Mouse (Mus musculus): ENCODE results near the gene Steap3. TPM values are rescaled to one million over a fixed set of nuclear protein-coding genes. Genes with fewer than 3 reads are reported as not detected.

Steap3 gene
- polyA plus RNA-seq, 1 experiment from 2014 or later = 2.8 TPM

DNA sequence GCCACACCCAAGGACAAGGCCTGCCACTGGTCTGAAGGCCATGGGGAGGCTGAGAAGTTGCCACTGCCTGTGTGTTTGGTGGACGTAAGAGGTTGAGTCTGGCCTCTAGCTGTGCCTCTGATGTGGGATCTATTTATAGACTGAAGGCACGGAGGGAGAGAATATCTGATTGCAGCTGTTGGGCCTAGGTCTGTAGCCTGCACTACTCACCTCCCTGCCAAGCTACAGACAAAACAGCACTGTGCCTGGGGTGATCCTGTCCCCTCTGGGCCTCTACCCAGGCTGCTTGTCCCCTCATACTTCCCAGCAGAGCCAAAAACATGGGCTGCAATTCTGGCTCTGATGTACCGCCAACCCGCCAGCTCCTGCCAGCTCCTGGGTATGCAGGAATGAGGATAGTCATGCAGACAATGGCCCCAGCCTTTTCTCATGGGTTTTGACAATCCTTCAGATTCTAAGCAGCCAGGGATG, 26.8 kb downstream of the Steap3 start:
- Histone ChIP-seq H3K4me2 (ENCODE audit: low read length) (no peak overlapping the region), H3K9me3 (ENCODE audit: control insufficient read depth, low read length) (no peaks in the 10 kb centered on the region), H3K4me1 (replicated peaks; ENCODE audit: control insufficient read depth, insufficient read depth, low read length) (0 out of 2 replicates have a peak, but pooled peaks cover 2% of the 10 kb centered on the region), H3K27ac (ENCODE audit: low read length) (no peak overlapping the region; the same call in 1 of the 2 replicates), H3K27me3 (replicated peaks; ENCODE audit: control insufficient read depth, insufficient read depth, low read length) (no peaks in the 10 kb centered on the region), H3K9ac (replicated peaks; ENCODE audit: low read depth, low read length) (no peak overlapping the region), H3K4me3 (replicated peaks; ENCODE audit: low read length) (no peak overlapping the region), H3K36me3 (ENCODE audit: control insufficient read depth, insufficient read depth) (no peaks in the 10 kb centered on the region)
- peak; percentile 76 for ATAC-seq
- 48% methylated on average over 4 of the region's 4 CpGs for WGBS

DNA sequence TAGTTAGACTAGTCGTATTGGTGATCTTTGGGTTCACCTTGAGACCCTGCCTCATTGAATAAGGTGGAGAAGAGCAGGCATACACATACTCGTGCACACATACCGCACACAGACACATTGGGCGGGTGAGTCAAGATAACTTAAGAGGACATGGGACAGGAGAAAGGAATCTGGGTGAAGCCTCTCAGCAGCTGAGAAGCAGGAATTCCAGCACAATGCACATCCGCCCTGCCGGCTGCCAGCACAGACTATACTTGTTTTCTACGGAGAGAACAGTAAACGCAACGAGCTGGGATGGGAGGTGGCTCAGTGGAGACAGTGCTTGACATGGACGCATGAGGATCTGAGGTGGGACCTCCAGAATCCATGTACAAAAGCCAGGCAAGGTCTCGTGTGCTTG, 27.9 kb downstream of the Steap3 start:
- no peak overlapping the region for H3K27ac ChIP-seq (ENCODE audit: low read length)
- H3K27me3 ChIP-seq (replicated peaks; ENCODE audit: control insufficient read depth, insufficient read depth, low read length) = no peaks in the 10 kb centered on the region
- H3K4me3 ChIP-seq (replicated peaks; ENCODE audit: low read length) = no peak overlapping the region
- no peak overlapping the region for H3K4me2 ChIP-seq (ENCODE audit: low read length)
- H3K9me3 ChIP-seq (ENCODE audit: control insufficient read depth, low read length) = no peaks in the 10 kb centered on the region
- H3K36me3 ChIP-seq (ENCODE audit: control insufficient read depth, insufficient read depth) = no peaks in the 10 kb centered on the region
- ATAC-seq = no peak
- 0 out of 2 replicates have a peak, but pooled peaks cover 2% of the 10 kb centered on the region for H3K4me1 ChIP-seq (replicated peaks; ENCODE audit: control insufficient read depth, insufficient read depth, low read length)
- no peak overlapping the region for H3K9ac ChIP-seq (replicated peaks; ENCODE audit: low read depth, low read length)
- WGBS = 89% methylated on average over 11 of the region's 11 CpGs

DNA sequence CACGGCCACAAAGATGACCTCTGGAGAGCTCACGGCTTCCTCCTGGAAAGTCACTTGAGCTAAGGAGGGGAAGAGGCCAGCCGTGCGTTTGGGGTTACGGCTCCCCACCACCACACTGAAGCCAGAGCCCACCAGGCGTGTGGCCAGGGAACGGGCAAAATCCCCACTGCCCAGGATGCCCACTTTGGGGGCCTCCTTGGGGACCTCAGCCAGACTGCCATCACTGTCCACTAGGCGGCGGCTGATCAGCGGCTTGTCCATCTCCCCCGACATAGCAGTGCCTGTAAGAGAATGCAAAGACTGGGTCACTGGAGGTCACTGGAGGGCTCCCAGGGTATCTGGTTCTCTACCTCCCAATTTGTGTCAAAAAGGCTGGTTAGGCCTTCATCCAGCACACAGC, 28.5 kb downstream of the Steap3 start:
- no peak overlapping the region for H3K4me2 ChIP-seq (ENCODE audit: low read length)
- no peak overlapping the region for H3K4me3 ChIP-seq (replicated peaks; ENCODE audit: low read length)
- H3K27me3 ChIP-seq (replicated peaks; ENCODE audit: control insufficient read depth, insufficient read depth, low read length) = no peaks in the 10 kb centered on the region
- 0 out of 2 replicates have a peak, but pooled peaks cover 2% of the 10 kb centered on the region for H3K4me1 ChIP-seq (replicated peaks; ENCODE audit: control insufficient read depth, insufficient read depth, low read length)
- H3K36me3 ChIP-seq (ENCODE audit: control insufficient read depth, insufficient read depth) = no peaks in the 10 kb centered on the region
- no peak overlapping the region for H3K9ac ChIP-seq (replicated peaks; ENCODE audit: low read depth, low read length)
- H3K9me3 ChIP-seq (ENCODE audit: control insufficient read depth, low read length) = no peaks in the 10 kb centered on the region
- no peak for ATAC-seq
- no peak overlapping the region for H3K27ac ChIP-seq (ENCODE audit: low read length)
- 71% methylated on average over 11 of the region's 11 CpGs for WGBS

DNA sequence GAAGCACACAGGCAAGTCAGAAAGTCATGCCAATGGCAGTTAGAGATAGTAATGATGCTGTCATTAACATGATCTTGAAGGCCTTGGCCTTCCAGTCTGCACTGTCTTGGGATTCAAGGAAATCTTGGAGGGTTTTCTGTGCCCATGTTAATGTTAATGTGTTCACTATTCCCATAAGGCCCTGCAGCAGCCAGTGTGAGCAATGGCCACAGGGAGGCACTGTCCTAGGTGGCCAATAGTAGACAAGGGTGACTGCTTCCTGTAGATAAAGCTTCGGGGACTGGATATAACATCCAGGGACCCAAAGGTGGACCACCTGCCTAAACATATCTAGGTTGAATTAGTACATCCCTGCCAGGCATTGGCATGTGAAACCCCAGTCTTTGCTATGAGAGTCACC, 35.4 kb downstream of the Steap3 start:
- Histone ChIP-seq H3K27me3 (replicated peaks; ENCODE audit: control insufficient read depth, insufficient read depth, low read length) (no peaks in the 10 kb centered on the region), H3K4me1 (replicated peaks; ENCODE audit: control insufficient read depth, insufficient read depth, low read length) (no peaks in the 10 kb centered on the region), H3K36me3 (ENCODE audit: control insufficient read depth, insufficient read depth) (no peaks in the 10 kb centered on the region), H3K9ac (replicated peaks; ENCODE audit: low read depth, low read length) (no peak overlapping the region), H3K27ac (ENCODE audit: low read length) (no peak overlapping the region), H3K4me2 (ENCODE audit: low read length) (no peak overlapping the region), H3K4me3 (replicated peaks; ENCODE audit: low read length) (no peak overlapping the region), H3K9me3 (ENCODE audit: control insufficient read depth, low read length) (no peaks in the 10 kb centered on the region)
- no peak for ATAC-seq
- 88% methylated on average over 1 of the region's 1 CpGs for WGBS

DNA sequence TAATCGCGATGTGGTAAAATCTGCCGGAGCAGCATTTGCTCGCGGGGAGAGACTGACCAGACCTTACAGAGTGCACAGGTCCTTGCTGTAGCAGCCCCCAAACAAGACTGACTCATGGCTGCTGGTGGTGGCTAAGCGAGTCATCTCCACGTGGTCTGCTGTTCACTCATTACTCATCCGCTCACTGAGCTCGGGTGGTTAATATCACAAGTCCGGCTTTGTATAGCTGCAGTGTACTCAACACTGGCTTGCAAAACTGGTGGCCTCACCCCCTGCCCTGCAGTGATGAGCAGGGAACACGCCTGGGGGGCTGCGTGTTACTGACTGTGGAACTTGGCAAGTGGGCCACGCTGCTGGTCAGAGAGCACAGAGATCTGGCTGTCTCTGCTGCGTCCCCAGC, 36.1 kb downstream of the Steap3 start:
- Histone ChIP-seq H3K4me2 (ENCODE audit: low read length) (no peak overlapping the region), H3K4me1 (replicated peaks; ENCODE audit: control insufficient read depth, insufficient read depth, low read length) (no peaks in the 10 kb centered on the region), H3K36me3 (ENCODE audit: control insufficient read depth, insufficient read depth) (no peaks in the 10 kb centered on the region), H3K9me3 (ENCODE audit: control insufficient read depth, low read length) (no peaks in the 10 kb centered on the region), H3K9ac (replicated peaks; ENCODE audit: low read depth, low read length) (no peak overlapping the region), H3K27me3 (replicated peaks; ENCODE audit: control insufficient read depth, insufficient read depth, low read length) (no peaks in the 10 kb centered on the region), H3K27ac (ENCODE audit: low read length) (no peak overlapping the region), H3K4me3 (replicated peaks; ENCODE audit: low read length) (no peak overlapping the region)
- WGBS = 90% methylated on average over 14 of the region's 14 CpGs
- no peak for ATAC-seq

DNA sequence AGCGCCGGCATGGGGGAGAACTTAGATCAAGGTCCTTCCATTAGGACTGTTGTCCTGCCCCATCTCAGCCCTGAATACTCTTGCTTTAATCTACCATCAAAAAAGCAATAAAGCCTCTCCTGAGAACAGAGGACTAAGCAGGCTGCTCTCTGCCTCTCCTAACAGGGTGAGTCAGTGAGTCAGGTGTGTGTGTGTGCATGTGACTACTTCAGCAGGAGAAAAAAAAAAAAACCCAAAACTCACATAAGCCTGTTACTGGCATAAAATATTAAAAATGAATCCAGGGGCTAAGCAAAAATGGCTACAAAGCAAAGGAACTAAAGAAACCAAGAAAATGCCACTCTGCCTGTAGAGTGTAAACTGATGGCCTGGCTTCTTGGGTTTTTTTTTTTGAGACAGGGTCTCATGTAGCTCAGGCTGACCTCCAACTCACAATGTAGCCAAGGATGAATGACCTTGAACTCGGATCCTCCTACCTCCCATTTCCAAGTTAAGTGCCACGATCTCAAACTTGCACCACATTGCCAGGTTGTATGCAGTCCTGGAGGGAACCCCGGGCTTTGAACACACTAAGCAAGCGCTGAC, 36.8 kb downstream of the Steap3 start:
- no peaks in the 10 kb centered on the region for H3K36me3 ChIP-seq (ENCODE audit: control insufficient read depth, insufficient read depth)
- H3K4me1 ChIP-seq (replicated peaks; ENCODE audit: control insufficient read depth, insufficient read depth, low read length) = no peaks in the 10 kb centered on the region
- WGBS = 91% methylated on average over 6 of the region's 6 CpGs
- no peaks in the 10 kb centered on the region for H3K27me3 ChIP-seq (replicated peaks; ENCODE audit: control insufficient read depth, insufficient read depth, low read length)
- ATAC-seq = no peak
- no peak overlapping the region for H3K9ac ChIP-seq (replicated peaks; ENCODE audit: low read depth, low read length)
- no peak overlapping the region for H3K27ac ChIP-seq (ENCODE audit: low read length)
- no peak overlapping the region for H3K4me2 ChIP-seq (ENCODE audit: low read length)
- H3K4me3 ChIP-seq (replicated peaks; ENCODE audit: low read length) = no peak overlapping the region
- H3K9me3 ChIP-seq (ENCODE audit: control insufficient read depth, low read length) = no peaks in the 10 kb centered on the region

DNA sequence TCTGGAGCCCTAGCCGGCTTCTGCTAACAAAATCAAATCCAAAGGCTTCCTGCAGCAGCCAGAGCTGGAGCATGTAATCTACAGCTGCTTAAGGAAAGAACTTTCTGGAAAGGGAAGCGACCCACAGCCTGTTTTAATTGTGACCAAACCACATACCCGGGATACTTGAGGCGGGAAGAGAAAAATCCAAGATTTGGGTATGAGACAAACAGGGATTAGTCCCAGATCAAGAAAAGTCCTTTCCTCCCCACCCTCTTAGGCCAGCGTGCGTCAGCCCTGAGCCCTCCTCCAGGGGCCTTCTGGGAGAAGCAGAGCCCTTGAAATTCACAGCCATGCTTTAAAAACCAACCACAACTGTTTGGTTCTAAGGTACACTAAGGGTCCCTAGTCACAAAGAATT, 40.3 kb downstream of the Steap3 start:
- no peak overlapping the region for H3K9ac ChIP-seq (replicated peaks; ENCODE audit: low read depth, low read length)
- H3K27ac ChIP-seq (ENCODE audit: low read length) = no peak overlapping the region
- 78% methylated on average over 6 of the region's 6 CpGs for WGBS
- no peak overlapping the region for H3K4me2 ChIP-seq (ENCODE audit: low read length)
- no peaks in the 10 kb centered on the region for H3K36me3 ChIP-seq (ENCODE audit: control insufficient read depth, insufficient read depth)
- H3K4me3 ChIP-seq (replicated peaks; ENCODE audit: low read length) = no peak overlapping the region
- no peak for ATAC-seq
- no peaks in the 10 kb centered on the region for H3K27me3 ChIP-seq (replicated peaks; ENCODE audit: control insufficient read depth, insufficient read depth, low read length)
- no peaks in the 10 kb centered on the region for H3K9me3 ChIP-seq (ENCODE audit: control insufficient read depth, low read length)
- no peaks in the 10 kb centered on the region for H3K4me1 ChIP-seq (replicated peaks; ENCODE audit: control insufficient read depth, insufficient read depth, low read length)

DNA sequence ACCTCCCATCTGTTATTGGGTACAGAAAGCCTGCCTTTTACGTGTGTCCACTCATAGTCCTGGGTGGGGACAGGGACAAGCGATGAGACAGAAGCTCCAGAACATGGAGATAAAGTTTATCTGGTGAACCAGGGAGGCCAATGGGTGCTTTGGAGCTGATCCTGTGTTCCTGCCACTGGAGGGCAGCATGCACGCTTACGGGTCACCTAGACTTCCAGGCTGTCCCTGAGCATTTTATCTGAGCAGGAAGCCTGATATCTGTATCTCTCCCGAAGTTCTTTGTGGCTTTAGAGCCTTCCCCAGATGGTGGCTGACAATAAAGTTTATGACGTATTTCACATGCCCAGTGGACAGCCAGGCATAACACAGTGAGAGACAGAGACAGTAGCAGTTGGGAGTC, 41.2 kb downstream of the Steap3 start:
- no peaks in the 10 kb centered on the region for H3K9me3 ChIP-seq (ENCODE audit: control insufficient read depth, low read length)
- H3K4me3 ChIP-seq (replicated peaks; ENCODE audit: low read length) = no peak overlapping the region
- H3K27ac ChIP-seq (ENCODE audit: low read length) = no peak overlapping the region
- no peaks in the 10 kb centered on the region for H3K36me3 ChIP-seq (ENCODE audit: control insufficient read depth, insufficient read depth)
- H3K27me3 ChIP-seq (replicated peaks; ENCODE audit: control insufficient read depth, insufficient read depth, low read length) = no peaks in the 10 kb centered on the region
- no peak overlapping the region for H3K4me2 ChIP-seq (ENCODE audit: low read length)
- ATAC-seq = no peak
- H3K4me1 ChIP-seq (replicated peaks; ENCODE audit: control insufficient read depth, insufficient read depth, low read length) = no peaks in the 10 kb centered on the region
- no peak overlapping the region for H3K9ac ChIP-seq (replicated peaks; ENCODE audit: low read depth, low read length)
- 45% methylated on average over 6 of the region's 6 CpGs for WGBS

DNA sequence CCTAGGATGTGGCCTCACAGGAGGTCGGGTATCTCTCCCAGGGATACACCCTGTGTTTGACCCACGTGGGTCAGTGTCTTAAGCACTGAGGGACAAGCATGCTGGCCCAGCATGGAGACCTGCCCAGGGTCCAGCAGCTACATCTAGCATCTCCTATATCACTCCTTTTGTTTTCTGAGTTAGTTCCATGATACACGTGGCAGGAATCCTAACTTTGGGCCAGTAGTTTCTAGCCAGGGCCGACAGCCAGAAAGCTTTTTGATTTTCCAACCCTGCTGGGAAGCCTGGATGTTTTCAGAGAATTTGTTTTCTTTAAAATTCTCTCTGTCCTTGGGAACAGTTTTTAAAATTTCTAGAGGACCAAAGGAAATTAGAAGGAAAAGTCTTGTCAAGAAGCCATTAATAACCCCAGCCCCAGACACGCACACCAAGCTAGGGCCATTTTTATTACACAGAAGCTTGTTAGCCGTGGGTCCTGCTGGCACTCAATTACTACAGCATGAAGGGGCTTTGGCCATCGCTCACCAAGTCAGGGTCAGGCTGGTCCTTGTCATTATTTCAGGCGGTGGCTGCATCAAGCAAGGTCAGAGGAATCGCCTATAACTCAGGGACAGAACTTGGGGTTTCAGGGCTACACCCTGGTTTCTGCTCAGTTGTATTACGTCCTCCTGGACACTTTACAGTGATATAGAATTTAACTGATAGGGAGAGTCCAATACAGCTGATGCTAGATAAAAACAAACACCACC, 42.6 kb downstream of the Steap3 start:
- Histone ChIP-seq H3K4me1 (replicated peaks; ENCODE audit: control insufficient read depth, insufficient read depth, low read length) (no peaks in the 10 kb centered on the region), H3K4me3 (replicated peaks; ENCODE audit: low read length) (no peak overlapping the region), H3K9me3 (ENCODE audit: control insufficient read depth, low read length) (no peaks in the 10 kb centered on the region), H3K36me3 (ENCODE audit: control insufficient read depth, insufficient read depth) (no peaks in the 10 kb centered on the region), H3K27me3 (replicated peaks; ENCODE audit: control insufficient read depth, insufficient read depth, low read length) (no peaks in the 10 kb centered on the region), H3K27ac (ENCODE audit: low read length) (no peak overlapping the region), H3K4me2 (ENCODE audit: low read length) (no peak overlapping the region), H3K9ac (replicated peaks; ENCODE audit: low read depth, low read length) (no peak overlapping the region)
- 80% methylated on average over 10 of the region's 10 CpGs for WGBS
- no peak for ATAC-seq
